Mouse (Mus musculus): ENCODE measurements at regions not wholly inside any gene's neighbourhood (a gene's known extent, or its start where the extent isn't known, plus 50 kb on each side); places are given as distances from the start of the nearest gene placed in this dataset.

GRCm38 (mm10) chr4:56362121-56362520 is 377.7 kb upstream of the Gm26657 start:
- WGBS, result 37% methylated on average over 6 of the region's 6 CpGs
- Histone ChIP-seq H3K27me3 (replicated peaks; ENCODE audit: control insufficient read depth, insufficient read depth, low read length) (no peaks in the 10 kb centered on the region), H3K4me3 (ENCODE audit: low read depth, low read length) (no peak overlapping the region)

DNA sequence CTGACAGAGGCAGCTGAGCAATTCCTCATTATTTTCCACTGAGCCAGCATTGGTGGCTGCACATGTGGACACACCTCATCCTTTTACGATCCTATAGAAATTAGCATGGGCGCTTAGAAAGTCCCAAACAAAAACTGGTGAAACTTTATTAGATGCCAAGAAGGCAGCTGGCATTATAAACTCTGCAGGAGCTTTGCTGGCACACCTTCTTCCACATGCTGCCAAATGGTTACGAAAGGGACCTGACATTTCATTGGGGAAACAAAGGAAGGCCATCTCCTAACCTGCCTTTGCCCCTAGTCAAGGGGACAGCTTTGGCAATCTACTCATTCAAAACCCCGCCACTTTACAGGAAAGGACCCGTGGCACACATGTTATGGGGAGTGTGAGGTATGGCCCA is 390.7 kb upstream of the Gm26657 start:
- WGBS, result 81% methylated on average over 5 of the region's 5 CpGs
- no peak overlapping the region for H3K27ac ChIP-seq (ENCODE audit: low read depth, low read length)
- no peak overlapping the region for H3K9ac ChIP-seq (ENCODE audit: low read depth, low read length)
- H3K4me2 ChIP-seq (replicated peaks; ENCODE audit: low read depth), result no peak overlapping the region
- no peaks in the 10 kb centered on the region for H3K9me3 ChIP-seq (ENCODE audit: control insufficient read depth)
- ATAC-seq, result no peak
- H3K4me3 ChIP-seq (ENCODE audit: low read depth, low read length), result no peak overlapping the region
- H3K27me3 ChIP-seq (replicated peaks; ENCODE audit: control insufficient read depth, insufficient read depth, low read length), result no peaks in the 10 kb centered on the region
- no peaks in the 10 kb centered on the region for H3K4me1 ChIP-seq (replicated peaks; ENCODE audit: control insufficient read depth, insufficient read depth, low read length)
- no peak for TF ChIP-seq CTCF (IDR thresholded peaks at IDR 0.05; ENCODE audit: low read depth)
- no peaks in the 10 kb centered on the region for H3K36me3 ChIP-seq (ENCODE audit: control insufficient read depth, insufficient read depth)

More at GRCm38 (mm10) chr4:56362121-56362520, 377.7 kb upstream of the Gm26657 start:
- TF ChIP-seq CTCF (IDR thresholded peaks at IDR 0.05; ENCODE audit: low read depth), result peak; percentile 69
- no peaks in the 10 kb centered on the region for H3K9me3 ChIP-seq (ENCODE audit: control insufficient read depth)
- H3K9ac ChIP-seq (ENCODE audit: low read depth, low read length), result no peak overlapping the region
- no peak overlapping the region for H3K27ac ChIP-seq (ENCODE audit: low read depth, low read length)
- ATAC-seq, result no peak
- H3K4me2 ChIP-seq (replicated peaks; ENCODE audit: low read depth), result no peak overlapping the region
- no peaks in the 10 kb centered on the region for H3K4me1 ChIP-seq (replicated peaks; ENCODE audit: control insufficient read depth, insufficient read depth, low read length)
- no peaks in the 10 kb centered on the region for H3K36me3 ChIP-seq (ENCODE audit: control insufficient read depth, insufficient read depth)

- Histone ChIP-seq H3K27me3 (replicated peaks; ENCODE audit: control insufficient read depth, insufficient read depth, low read length) (no peaks in the 10 kb centered on the region), H3K4me1 (replicated peaks; ENCODE audit: control insufficient read depth, insufficient read depth, low read length) (no peaks in the 10 kb centered on the region), H3K27ac (ENCODE audit: low read depth, low read length) (no peak overlapping the region), H3K9ac (ENCODE audit: low read depth, low read length) (no peak overlapping the region), H3K36me3 (ENCODE audit: control insufficient read depth, insufficient read depth) (no peaks in the 10 kb centered on the region), H3K4me3 (ENCODE audit: low read depth, low read length) (no peak overlapping the region), H3K9me3 (ENCODE audit: control insufficient read depth) (no peaks in the 10 kb centered on the region), H3K4me2 (replicated peaks; ENCODE audit: low read depth) (no peak overlapping the region)
- no peak for TF ChIP-seq CTCF (IDR thresholded peaks at IDR 0.05; ENCODE audit: low read depth)
- ATAC-seq, result no peak
- 77% methylated on average over 5 of the region's 5 CpGs for WGBS
These were observed 414.7 kb upstream of the Gm26657 start for GRCm38 (mm10) chr4:56325156-56325555.

DNA sequence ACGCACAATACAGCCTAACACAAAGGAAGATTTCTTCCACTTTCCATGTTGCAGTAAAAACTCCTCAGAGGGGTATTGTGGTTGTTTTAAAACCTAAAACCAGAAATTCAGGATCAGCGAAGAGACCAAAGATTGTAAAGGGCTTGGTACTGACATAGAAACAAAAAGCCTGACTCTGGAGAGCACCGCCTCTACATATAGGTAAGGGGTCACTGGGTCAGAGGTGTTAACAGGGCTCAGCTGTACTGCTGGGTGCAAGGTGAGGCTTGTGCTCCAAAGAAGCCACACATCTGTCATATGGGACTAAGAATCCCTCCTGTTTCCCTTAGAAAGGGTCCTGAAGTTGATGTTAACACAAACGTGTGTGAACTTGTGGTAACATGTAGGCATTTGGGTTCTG is 420.7 kb upstream of the Gm26657 start:
- no peaks in the 10 kb centered on the region for H3K36me3 ChIP-seq (ENCODE audit: control insufficient read depth, insufficient read depth)
- no peaks in the 10 kb centered on the region for H3K27me3 ChIP-seq (replicated peaks; ENCODE audit: control insufficient read depth, insufficient read depth, low read length)
- no peak overlapping the region for H3K4me3 ChIP-seq (ENCODE audit: low read depth, low read length)
- H3K9me3 ChIP-seq (ENCODE audit: control insufficient read depth), result no peaks in the 10 kb centered on the region
- WGBS, result 78% methylated on average over 4 of the region's 4 CpGs
- H3K4me1 ChIP-seq (replicated peaks; ENCODE audit: control insufficient read depth, insufficient read depth, low read length), result no peaks in the 10 kb centered on the region
- H3K27ac ChIP-seq (ENCODE audit: low read depth, low read length), result no peak overlapping the region
- TF ChIP-seq CTCF (IDR thresholded peaks at IDR 0.05; ENCODE audit: low read depth), result no peak
- H3K9ac ChIP-seq (ENCODE audit: low read depth, low read length), result no peak overlapping the region
- ATAC-seq, result no peak
- H3K4me2 ChIP-seq (replicated peaks; ENCODE audit: low read depth), result no peak overlapping the region

DNA sequence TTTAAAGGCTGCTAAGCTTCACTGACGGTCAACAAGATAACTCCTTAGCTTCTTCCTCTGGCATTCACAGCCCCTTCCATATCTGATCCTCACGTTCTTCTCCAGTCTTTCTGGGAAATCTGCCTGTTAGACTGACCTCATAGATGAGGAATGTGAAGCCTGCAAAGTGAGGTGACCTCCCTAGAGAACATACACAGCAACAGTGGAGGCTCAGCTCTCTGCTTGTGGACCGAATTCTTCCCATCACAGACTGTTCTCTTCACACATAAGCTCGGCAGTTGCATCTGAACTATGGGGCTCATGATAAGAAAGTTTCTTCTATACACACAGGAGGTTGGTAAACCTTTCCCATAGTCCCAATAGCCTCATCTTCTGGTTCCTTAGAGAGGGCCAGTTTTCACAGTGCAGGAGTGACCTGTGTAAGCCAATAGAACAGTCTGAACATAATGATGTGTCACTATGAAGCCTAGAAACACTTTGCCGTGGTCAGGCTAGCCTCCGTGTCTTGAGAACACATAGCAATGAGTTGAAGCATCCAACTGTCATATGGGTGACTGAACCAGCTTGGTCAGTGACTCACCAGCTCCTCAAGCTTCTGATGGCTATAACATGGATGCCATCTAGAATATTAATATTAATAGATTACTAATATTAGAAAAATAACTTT is 434.1 kb upstream of the Gm26657 start:
- H3K36me3 ChIP-seq (ENCODE audit: control insufficient read depth, insufficient read depth), result no peaks in the 10 kb centered on the region
- no peak overlapping the region for H3K4me2 ChIP-seq (replicated peaks; ENCODE audit: low read depth)
- WGBS, result 43% methylated on average over 6 of the region's 6 CpGs
- no peaks in the 10 kb centered on the region for H3K9me3 ChIP-seq (ENCODE audit: control insufficient read depth)
- no peaks in the 10 kb centered on the region for H3K27me3 ChIP-seq (replicated peaks; ENCODE audit: control insufficient read depth, insufficient read depth, low read length)
- TF ChIP-seq CTCF (IDR thresholded peaks at IDR 0.05; ENCODE audit: low read depth), result no peak
- ATAC-seq, result no peak
- no peak overlapping the region for H3K4me3 ChIP-seq (ENCODE audit: low read depth, low read length)
- H3K9ac ChIP-seq (ENCODE audit: low read depth, low read length), result no peak overlapping the region
- no peak overlapping the region for H3K27ac ChIP-seq (ENCODE audit: low read depth, low read length)
- no peaks in the 10 kb centered on the region for H3K4me1 ChIP-seq (replicated peaks; ENCODE audit: control insufficient read depth, insufficient read depth, low read length)

GRCm38 (mm10) chr4:56304275-56304674 is 435.6 kb upstream of the Gm26657 start:
- no peak for TF ChIP-seq CTCF (IDR thresholded peaks at IDR 0.05; ENCODE audit: low read depth)
- no peak for ATAC-seq
- no peak overlapping the region for H3K27ac ChIP-seq (ENCODE audit: low read depth, low read length)
- no peaks in the 10 kb centered on the region for H3K9me3 ChIP-seq (ENCODE audit: control insufficient read depth)
- H3K9ac ChIP-seq (ENCODE audit: low read depth, low read length), result no peak overlapping the region
- no peaks in the 10 kb centered on the region for H3K27me3 ChIP-seq (replicated peaks; ENCODE audit: control insufficient read depth, insufficient read depth, low read length)
- H3K4me2 ChIP-seq (replicated peaks; ENCODE audit: low read depth), result no peak overlapping the region
- 48% methylated on average over 2 of the region's 2 CpGs for WGBS
- no peaks in the 10 kb centered on the region for H3K36me3 ChIP-seq (ENCODE audit: control insufficient read depth, insufficient read depth)
- no peaks in the 10 kb centered on the region for H3K4me1 ChIP-seq (replicated peaks; ENCODE audit: control insufficient read depth, insufficient read depth, low read length)
- H3K4me3 ChIP-seq (ENCODE audit: low read depth, low read length), result no peak overlapping the region

DNA sequence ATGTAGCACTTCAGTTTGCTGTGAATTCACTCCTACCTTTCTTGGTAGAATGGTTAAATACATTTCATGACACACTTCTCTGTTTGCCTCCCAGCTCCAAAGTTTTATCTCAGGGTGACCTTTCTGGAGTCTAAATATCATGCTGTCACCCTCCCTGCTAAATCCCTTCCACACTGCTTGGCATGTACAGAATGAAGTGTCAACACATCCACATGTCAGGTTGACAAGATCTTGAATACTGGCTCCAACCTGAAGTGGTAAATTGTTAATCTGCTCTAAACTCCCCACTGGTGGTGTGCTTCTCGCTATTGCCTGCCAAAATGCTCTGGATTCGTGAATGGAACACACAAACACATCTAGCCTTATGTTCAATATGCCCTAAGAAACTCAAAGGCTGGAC is 451.9 kb upstream of the Gm26657 start:
- no peak overlapping the region for H3K27ac ChIP-seq (ENCODE audit: low read depth, low read length)
- H3K9ac ChIP-seq (ENCODE audit: low read depth, low read length), result no peak overlapping the region
- no peaks in the 10 kb centered on the region for H3K9me3 ChIP-seq (ENCODE audit: control insufficient read depth)
- no peak overlapping the region for H3K4me2 ChIP-seq (replicated peaks; ENCODE audit: low read depth)
- no peaks in the 10 kb centered on the region for H3K4me1 ChIP-seq (replicated peaks; ENCODE audit: control insufficient read depth, insufficient read depth, low read length)
- H3K36me3 ChIP-seq (ENCODE audit: control insufficient read depth, insufficient read depth), result no peaks in the 10 kb centered on the region
- ATAC-seq, result no peak
- no peak for TF ChIP-seq CTCF (IDR thresholded peaks at IDR 0.05; ENCODE audit: low read depth)
- 87% methylated on average over 2 of the region's 2 CpGs for WGBS
- no peaks in the 10 kb centered on the region for H3K27me3 ChIP-seq (replicated peaks; ENCODE audit: control insufficient read depth, insufficient read depth, low read length)
- H3K4me3 ChIP-seq (ENCODE audit: low read depth, low read length), result no peak overlapping the region

Data from intestine, postnatal 0 days (tissue).